Mouse (Mus musculus) gastrocnemius, postnatal 10 days (tissue): ENCODE results near the gene Sprr1b. TPM values are rescaled to one million over a fixed set of nuclear protein-coding genes. Genes with fewer than 3 reads are reported as not detected.
"Not testable (repeated sequence)": the region's sequence is repeated elsewhere in the genome, so short reads cannot be mapped to it uniquely, and the experiment has no call there.

Source experiments
- DNase-seq: peaks from one replicate; pipeline ENCODE4 v3.0.0; 2021; ENCODE audit warnings: mixed read lengths
- long read RNA-seq, 2 experiments: library from polyadenylated mRNA; stranded (forward); transcript quantifications; one replicate each; pipeline ENCODE4 v2.0.0; 2021
- total RNA-seq, 2 experiments: library from RNA; stranded (reverse); gene quantifications; 2 replicates each; pipeline ENCODE4 v1.2.3; 2021

Sprr1b gene
- total RNA-seq, result not detected
- long read RNA-seq, experiment 1, result 0 reads
- long read RNA-seq, experiment 2, result 0 reads

- no peak for DNase-seq
These were observed at the start of gene Sprr1b for GRCm38 (mm10) chr3:92438689-92439088. Gene Sprr1b, minus strand, starts transcription at chr3:92438789.

- DNase-seq, result no peak
These were observed 47.7 kb upstream of the Sprr1b start for GRCm38 (mm10) chr3:92486307-92486706.

- no peak for DNase-seq
These were observed 47.3 kb upstream of the Sprr1b start, which contains the start of gene Sprr1a for GRCm38 (mm10) chr3:92485863-92486262. Gene Sprr1a, minus strand, starts transcription at chr3:92485895.

- not testable (repeated sequence) for DNase-seq
These were observed 42.7 kb upstream of the Sprr1b start for GRCm38 (mm10) chr3:92481249-92481648.

GRCm38 (mm10) chr3:92470111-92470510 lies 31.5 kb upstream of the Sprr1b start:
- DNase-seq, result no peak

- no peak for DNase-seq
These were observed 28.8 kb upstream of the Sprr1b start for GRCm38 (mm10) chr3:92467424-92467823.

- DNase-seq, result no peak
These were observed 28.0 kb upstream of the Sprr1b start for GRCm38 (mm10) chr3:92466576-92466975.

- DNase-seq, result no peak
These were observed 20.0 kb upstream of the Sprr1b start, which contains the start of gene Sprr3 for GRCm38 (mm10) chr3:92458620-92459019. Gene Sprr3, minus strand, starts transcription at chr3:92458720.

GRCm38 (mm10) chr3:92455151-92455550 lies 16.6 kb upstream of the Sprr1b start:
- DNase-seq, result no peak

GRCm38 (mm10) chr3:92440177-92440576 lies 1.6 kb upstream of the Sprr1b start:
- DNase-seq, result no peak

GRCm38 (mm10) chr3:92432282-92432681 lies 6.3 kb downstream of the Sprr1b start, which contains the start of gene Sprr2k:
Gene Sprr2k, plus strand, starts transcription at chr3:92432582.
- no peak for DNase-seq

GRCm38 (mm10) chr3:92429323-92429722 lies 9.3 kb downstream of the Sprr1b start, which contains the start of gene Gm9774:
Gene Gm9774, minus strand, starts transcription at chr3:92429423.
- no peak for DNase-seq

- no peak for DNase-seq
These were observed 20.8 kb downstream of the Sprr1b start, which contains the start of gene Sprr2j-ps for GRCm38 (mm10) chr3:92417782-92418181. Gene Sprr2j-ps, plus strand, starts transcription at chr3:92418082.

- no peak for DNase-seq
These were observed 30.9 kb downstream of the Sprr1b start, which contains the start of gene Sprr2i for GRCm38 (mm10) chr3:92407691-92408090. Gene Sprr2i, plus strand, starts transcription at chr3:92407991.

- no peak for DNase-seq
These were observed 44.3 kb downstream of the Sprr1b start for GRCm38 (mm10) chr3:92394301-92394700.

Other genes with a start within 250 kb of the Sprr1b start
- gene Sprr2a1, start 223.0 kb downstream of the Sprr1b start, total RNA-seq, result not detected
- not detected for gene Sprr2a2, start 222.9 kb downstream of the Sprr1b start, total RNA-seq
- gene Sprr2a3, start 153.4 kb downstream of the Sprr1b start, total RNA-seq, result not detected
- not detected for gene Sprr2b, start 122.2 kb downstream of the Sprr1b start, total RNA-seq
- gene Sprr2d, start 99.6 kb downstream of the Sprr1b start, total RNA-seq, result not detected
- not detected for gene Sprr2e, start 86.6 kb downstream of the Sprr1b start, total RNA-seq
- not detected for gene Sprr2f, start 73.6 kb downstream of the Sprr1b start, total RNA-seq
- not detected for gene Sprr2h, start 53.1 kb downstream of the Sprr1b start, total RNA-seq
- gene Sprr2i, start 30.8 kb downstream of the Sprr1b start, total RNA-seq, result not detected
- not detected for gene Sprr2j-ps, start 20.7 kb downstream of the Sprr1b start, total RNA-seq
- gene Gm9774, start 9.4 kb downstream of the Sprr1b start, total RNA-seq, result 1 to 10 TPM; 3.9 to 5.8 TPM
- gene Sprr2k, start 6.2 kb downstream of the Sprr1b start, total RNA-seq, result not detected
- not detected for gene Sprr3, start 19.9 kb upstream of the Sprr1b start, total RNA-seq
- not detected for gene Sprr1a, start 47.1 kb upstream of the Sprr1b start, total RNA-seq
- not detected for gene Sprr4, start 61.7 kb upstream of the Sprr1b start, total RNA-seq
- not detected for gene 2310046K23Rik, start 95.7 kb upstream of the Sprr1b start, total RNA-seq
- gene Ivl, start 134.9 kb upstream of the Sprr1b start, total RNA-seq, result not detected
- gene Smcp, start 150.2 kb upstream of the Sprr1b start, total RNA-seq, result not detected
- gene 2210017I01Rik, start 168.7 kb upstream of the Sprr1b start, total RNA-seq, result not detected
- not detected for gene Lce6a, start 182.9 kb upstream of the Sprr1b start, total RNA-seq
- gene Lce1a1, start 209.5 kb upstream of the Sprr1b start, total RNA-seq, result not detected
- gene Lce1b, start 218.1 kb upstream of the Sprr1b start, total RNA-seq, result not detected
- gene Lce1a2, start 231.5 kb upstream of the Sprr1b start, total RNA-seq, result not detected
- not detected for gene Lce1c, start 240.5 kb upstream of the Sprr1b start, total RNA-seq
- not detected for gene Lce1d, start 248.4 kb upstream of the Sprr1b start, total RNA-seq